Mouse (Mus musculus): ENCODE measurements around the gene Gpx6. TPM values are rescaled to one million over a fixed set of nuclear protein-coding genes. Genes with fewer than 3 reads are reported as not detected.

Gene Gpx6
- not detected in 2 replicates for polyA plus RNA-seq (2014; fragmentation: Nextera tagmentation; extraction: Ambion mirVana)

DNA sequence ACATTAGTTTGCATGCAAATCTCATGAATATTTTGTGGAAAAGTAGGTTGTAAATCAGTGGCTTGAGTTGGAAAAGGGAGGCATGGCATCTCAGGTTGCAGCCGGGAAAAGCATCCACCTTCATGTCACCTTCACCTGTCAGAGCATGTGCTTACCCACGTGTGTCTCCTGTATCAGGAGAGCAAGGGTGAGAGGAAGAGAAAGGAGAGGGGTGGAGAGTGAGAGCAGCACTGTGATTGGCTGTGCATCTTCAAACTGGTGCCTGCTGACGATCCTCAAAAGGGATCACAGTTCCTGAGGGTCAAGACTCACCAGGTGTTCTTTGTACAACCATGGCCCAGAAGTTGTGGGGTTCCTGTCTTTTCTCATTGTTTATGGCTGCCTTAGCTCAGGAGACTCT lies at the start of gene Gpx6:
Gene Gpx6, plus strand, starts transcription at position 200 of the 400 bp plus-strand sequence.
- WGBS: 7% methylated on average over 3 of the region's 3 CpGs
- H3K4me3 ChIP-seq (ENCODE audit: low read depth, low read length): no peak within 1 kb of the TSS
- H3K27ac ChIP-seq (ENCODE audit: low read depth): no peak within 1 kb of the TSS
- DNase-seq: no peak
- ATAC-seq (ENCODE audit: insufficient read depth): no peak
- H3K4me1 ChIP-seq (ENCODE audit: insufficient read depth): no peaks in the 10 kb centered on the region
- no peaks in the 10 kb centered on the region for H3K9me3 ChIP-seq (ENCODE audit: low read depth, low read length)
- no peak within 1 kb of the TSS for H3K9ac ChIP-seq
- no peak for TF ChIP-seq CTCF (IDR thresholded peaks at IDR 0.05; ENCODE audit: low read depth)
- no peaks in the 10 kb centered on the region for H3K36me3 ChIP-seq (ENCODE audit: insufficient read depth)
- no peaks in the 10 kb centered on the region for H3K27me3 ChIP-seq (ENCODE audit: insufficient read depth, low read length)
- no peak within 1 kb of the TSS for H3K4me2 ChIP-seq

DNA sequence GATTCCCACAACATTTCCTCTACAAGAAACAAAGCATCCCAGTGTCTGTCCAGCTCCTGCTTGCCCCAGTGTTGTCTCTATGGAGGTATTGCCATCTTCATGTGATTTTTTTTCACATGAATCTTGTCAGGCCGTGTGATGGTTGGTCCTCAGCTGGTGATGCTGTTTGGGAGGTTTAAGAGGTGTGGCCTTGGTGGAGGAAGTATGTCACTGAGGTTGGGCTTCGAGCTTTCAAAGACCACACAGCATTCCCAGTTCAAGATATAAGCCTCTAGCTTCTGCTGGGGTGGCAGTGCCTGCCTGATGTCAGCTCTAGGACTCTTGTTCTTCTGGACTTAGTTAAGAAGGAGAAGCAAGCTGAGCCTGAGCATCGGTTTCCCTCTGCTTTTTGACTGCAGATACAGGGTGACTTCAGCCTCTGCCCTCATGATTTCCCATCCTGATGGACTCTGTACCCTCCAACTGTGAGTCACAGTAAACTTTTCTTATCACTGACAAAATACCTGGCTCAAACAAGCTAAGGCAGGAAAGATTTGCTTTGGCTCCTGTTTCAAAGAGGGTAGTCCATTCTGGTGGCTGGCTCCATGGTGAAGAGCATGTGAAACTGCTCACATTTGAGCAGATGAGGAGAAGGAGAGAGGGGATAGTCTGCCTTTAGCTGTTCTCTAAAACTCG lies 49.0 kb upstream of the Gpx6 start:
- H3K36me3 ChIP-seq (ENCODE audit: insufficient read depth): no peaks in the 10 kb centered on the region
- no peaks in the 10 kb centered on the region for H3K27me3 ChIP-seq (ENCODE audit: insufficient read depth, low read length)
- no peaks in the 10 kb centered on the region for H3K9me3 ChIP-seq (ENCODE audit: low read depth, low read length)
- ATAC-seq (ENCODE audit: insufficient read depth) (no peak), DNase-seq (no peak)
- H3K4me1 ChIP-seq (ENCODE audit: insufficient read depth): no peaks in the 10 kb centered on the region; the same call in 1 of the 2 replicates
- no peak overlapping the region for H3K9ac ChIP-seq
- TF ChIP-seq CTCF (IDR thresholded peaks at IDR 0.05; ENCODE audit: low read depth): no peak
- peak overlapping the region; percentile 65; the same call in 1 of the 2 replicates for H3K4me2 ChIP-seq
- no peak overlapping the region for H3K4me3 ChIP-seq (ENCODE audit: low read depth, low read length)
- WGBS: 54% methylated on average over 4 of the region's 4 CpGs
- no peak overlapping the region for H3K27ac ChIP-seq (ENCODE audit: low read depth)

DNA sequence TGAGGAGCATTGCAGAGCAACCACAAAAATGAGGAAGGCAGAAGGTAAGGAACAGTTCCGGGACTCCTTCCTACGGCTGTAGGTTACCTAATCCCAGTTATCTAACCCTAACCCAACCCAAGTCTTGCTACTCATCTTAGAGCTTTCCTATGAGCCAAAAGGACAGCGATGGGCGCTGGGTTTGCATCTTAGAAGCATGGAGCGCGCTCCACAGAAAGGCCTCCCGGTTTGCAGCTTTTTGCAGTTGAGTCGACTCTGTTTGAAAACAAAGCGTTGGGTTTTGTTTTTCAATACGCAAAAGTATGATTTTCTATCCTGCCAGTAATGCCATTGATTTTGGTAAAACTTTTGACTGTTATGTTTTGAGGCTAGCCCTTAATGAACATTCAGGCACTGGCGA lies 48.0 kb upstream of the Gpx6 start:
- no peak for TF ChIP-seq CTCF (IDR thresholded peaks at IDR 0.05; ENCODE audit: low read depth)
- Histone ChIP-seq H3K36me3 (ENCODE audit: insufficient read depth) (no peaks in the 10 kb centered on the region), H3K9me3 (ENCODE audit: low read depth, low read length) (no peaks in the 10 kb centered on the region), H3K4me2 (peak overlapping the region; percentile 65), H3K27ac (ENCODE audit: low read depth) (no peak overlapping the region), H3K4me1 (ENCODE audit: insufficient read depth) (no peaks in the 10 kb centered on the region; the same call in 1 of the 2 replicates), H3K27me3 (ENCODE audit: insufficient read depth, low read length) (no peaks in the 10 kb centered on the region), H3K9ac (peak overlapping the region; percentile 40), H3K4me3 (ENCODE audit: low read depth, low read length) (peak overlapping the region; percentile 47)
- under 1% methylated on average over 11 of the region's 11 CpGs for WGBS
- no peak for ATAC-seq (ENCODE audit: insufficient read depth)
- DNase-seq: peak; percentile 53

DNA sequence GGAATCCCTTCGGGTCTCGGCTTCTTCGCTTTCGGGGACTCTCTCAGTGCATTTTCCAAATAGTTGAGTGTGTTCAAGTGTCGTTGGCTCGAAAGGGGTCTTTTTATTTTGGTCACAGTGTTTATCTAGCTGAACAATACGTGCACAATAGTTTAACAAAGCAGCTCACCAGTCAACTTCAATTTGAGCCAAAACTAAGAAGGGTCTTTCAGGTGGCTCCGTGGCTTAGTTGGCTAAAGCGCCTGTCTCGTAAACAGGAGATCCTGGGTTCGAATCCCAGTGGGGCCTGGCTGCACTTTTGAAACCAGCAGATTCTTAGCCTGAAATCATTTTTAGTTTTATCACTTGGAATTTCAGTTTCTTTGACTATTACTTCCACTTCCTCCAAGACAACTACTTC lies 47.6 kb upstream of the Gpx6 start:
- ATAC-seq (ENCODE audit: insufficient read depth): no peak
- peak overlapping the region; percentile 47 for H3K4me3 ChIP-seq (ENCODE audit: low read depth, low read length)
- WGBS: under 1% methylated on average over 11 of the region's 11 CpGs
- H3K9me3 ChIP-seq (ENCODE audit: low read depth, low read length): no peaks in the 10 kb centered on the region
- DNase-seq: peak; percentile 92
- no peak overlapping the region for H3K27ac ChIP-seq (ENCODE audit: low read depth)
- no peak for TF ChIP-seq CTCF (IDR thresholded peaks at IDR 0.05; ENCODE audit: low read depth)
- no peaks in the 10 kb centered on the region; the same call in 1 of the 2 replicates for H3K4me1 ChIP-seq (ENCODE audit: insufficient read depth)
- H3K4me2 ChIP-seq: peak overlapping the region; percentile 65
- peak overlapping the region; percentile 40 for H3K9ac ChIP-seq
- no peaks in the 10 kb centered on the region for H3K36me3 ChIP-seq (ENCODE audit: insufficient read depth)
- H3K27me3 ChIP-seq (ENCODE audit: insufficient read depth, low read length): no peaks in the 10 kb centered on the region

DNA sequence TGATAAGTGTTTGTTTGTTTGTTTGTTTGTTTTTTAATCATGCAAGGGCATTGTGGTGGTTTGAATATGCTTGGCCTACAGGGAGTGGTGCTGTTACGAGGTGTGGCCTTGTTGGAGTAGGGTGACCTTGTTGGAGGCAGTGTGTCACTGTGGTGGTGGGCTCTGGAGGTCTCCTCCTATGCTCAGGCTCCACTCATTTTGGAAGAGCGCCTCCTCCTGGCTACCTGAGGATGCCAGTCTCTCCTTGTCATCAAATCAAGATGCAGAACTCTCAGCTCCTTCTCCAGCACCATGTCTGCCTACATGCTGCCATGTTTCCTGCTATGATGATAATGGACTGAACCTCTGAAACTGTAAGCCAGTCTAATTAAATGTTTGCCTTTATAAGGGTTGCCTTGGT lies 46.2 kb upstream of the Gpx6 start:
- Histone ChIP-seq H3K9me3 (ENCODE audit: low read depth, low read length) (no peaks in the 10 kb centered on the region), H3K27me3 (ENCODE audit: insufficient read depth, low read length) (no peaks in the 10 kb centered on the region), H3K4me3 (ENCODE audit: low read depth, low read length) (no peak overlapping the region), H3K27ac (ENCODE audit: low read depth) (no peak overlapping the region), H3K36me3 (ENCODE audit: insufficient read depth) (no peaks in the 10 kb centered on the region), H3K4me1 (ENCODE audit: insufficient read depth) (no peaks in the 10 kb centered on the region; the same call in 1 of the 2 replicates), H3K4me2 (no peak overlapping the region), H3K9ac (no peak overlapping the region)
- 47% methylated on average over 2 of the region's 2 CpGs for WGBS
- no peak for TF ChIP-seq CTCF (IDR thresholded peaks at IDR 0.05; ENCODE audit: low read depth)
- ATAC-seq (ENCODE audit: insufficient read depth) (no peak), DNase-seq (no peak)

DNA sequence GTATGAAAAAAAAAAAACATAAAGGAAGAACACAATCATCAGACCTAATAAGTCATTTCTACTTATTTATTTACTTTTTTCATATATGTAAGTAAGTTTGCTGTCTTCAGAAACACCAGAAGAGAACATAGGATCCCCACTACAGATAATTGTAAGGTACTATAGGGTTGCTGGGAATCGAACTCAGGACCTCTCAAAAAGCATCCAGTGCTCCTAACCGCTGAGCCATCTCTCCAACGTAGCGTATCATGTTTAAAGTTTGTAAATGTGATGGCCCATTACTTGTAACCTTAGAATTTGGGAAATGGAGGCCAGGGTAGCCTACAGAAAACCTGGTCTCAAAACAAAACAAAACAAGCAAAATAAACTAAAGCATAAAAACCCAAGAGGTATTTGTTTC lies 44.4 kb upstream of the Gpx6 start:
- no peak overlapping the region for H3K27ac ChIP-seq (ENCODE audit: low read depth)
- ATAC-seq (ENCODE audit: insufficient read depth): no peak
- DNase-seq: peak; percentile 34
- no peaks in the 10 kb centered on the region for H3K36me3 ChIP-seq (ENCODE audit: insufficient read depth)
- no peaks in the 10 kb centered on the region; the same call in 1 of the 2 replicates for H3K4me1 ChIP-seq (ENCODE audit: insufficient read depth)
- H3K4me2 ChIP-seq: peak overlapping the region; percentile 45
- WGBS: 26% methylated on average over 4 of the region's 4 CpGs
- no peaks in the 10 kb centered on the region for H3K27me3 ChIP-seq (ENCODE audit: insufficient read depth, low read length)
- no peak for TF ChIP-seq CTCF (IDR thresholded peaks at IDR 0.05; ENCODE audit: low read depth)
- no peak overlapping the region for H3K4me3 ChIP-seq (ENCODE audit: low read depth, low read length)
- H3K9me3 ChIP-seq (ENCODE audit: low read depth, low read length): no peaks in the 10 kb centered on the region
- H3K9ac ChIP-seq: 0 out of 2 replicates have a peak overlapping the region, but pooled peaks have one; percentile 35

DNA sequence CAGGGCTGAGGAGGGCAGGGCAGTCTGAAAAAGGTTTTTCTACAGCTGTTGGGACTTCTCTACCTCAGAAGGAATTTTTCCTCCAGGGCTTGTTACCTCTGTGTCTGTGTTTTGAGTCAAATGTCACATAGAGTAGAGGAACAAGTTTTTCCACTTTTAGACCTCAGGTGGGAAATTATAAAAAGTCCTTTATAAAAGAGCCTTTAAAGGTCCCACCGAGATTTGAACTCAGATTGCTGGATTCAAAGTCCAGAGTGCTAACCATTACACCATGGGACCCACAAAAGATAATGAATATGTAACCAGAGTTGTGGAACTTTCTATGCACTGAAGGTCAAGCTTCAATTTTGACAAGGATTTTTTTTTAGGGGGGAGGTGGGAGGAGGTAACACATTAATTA lies 43.7 kb upstream of the Gpx6 start:
- TF ChIP-seq CTCF (IDR thresholded peaks at IDR 0.05; ENCODE audit: low read depth): no peak
- no peaks in the 10 kb centered on the region for H3K9me3 ChIP-seq (ENCODE audit: low read depth, low read length)
- 6% methylated on average over 1 of the region's 1 CpGs for WGBS
- H3K27ac ChIP-seq (ENCODE audit: low read depth): no peak overlapping the region
- H3K4me3 ChIP-seq (ENCODE audit: low read depth, low read length): no peak overlapping the region
- ATAC-seq (ENCODE audit: insufficient read depth) (no peak), DNase-seq (peak; percentile 74)
- peak overlapping the region; percentile 45 for H3K4me2 ChIP-seq
- no peaks in the 10 kb centered on the region; the same call in 1 of the 2 replicates for H3K4me1 ChIP-seq (ENCODE audit: insufficient read depth)
- H3K9ac ChIP-seq: no peak overlapping the region
- H3K27me3 ChIP-seq (ENCODE audit: insufficient read depth, low read length): no peaks in the 10 kb centered on the region
- no peaks in the 10 kb centered on the region for H3K36me3 ChIP-seq (ENCODE audit: insufficient read depth)
